Mouse (Mus musculus) ZHBTc4 (cell line): ENCODE measurements around the gene Maml3.

ENCODE experiments used
- DNase-seq: peaks from one replicate; pipeline ENCODE4 v3.0.0-alpha.2; 2011; ENCODE audit warnings: low read depth, low spot score

The Maml3 gene

GRCm38 (mm10) chr3:51872771-51873170 lies 232.1 kb downstream of the Maml3 start:
- DNase-seq = no peak

GRCm38 (mm10) chr3:51871346-51871745 lies 233.5 kb downstream of the Maml3 start:
- DNase-seq = no peak

- no peak for DNase-seq
These were observed 234.9 kb downstream of the Maml3 start for GRCm38 (mm10) chr3:51869980-51870379.

GRCm38 (mm10) chr3:51868857-51869256 lies 236.0 kb downstream of the Maml3 start:
- no peak for DNase-seq

GRCm38 (mm10) chr3:51866446-51866845 lies 238.4 kb downstream of the Maml3 start:
- DNase-seq = no peak

- DNase-seq = no peak
These were observed 243.2 kb downstream of the Maml3 start for GRCm38 (mm10) chr3:51861631-51862030.

GRCm38 (mm10) chr3:51860458-51860857 lies 244.4 kb downstream of the Maml3 start:
- DNase-seq = peak; percentile 45

GRCm38 (mm10) chr3:51859208-51859607 lies 245.7 kb downstream of the Maml3 start:
- no peak for DNase-seq

- no peak for DNase-seq
These were observed 250.7 kb downstream of the Maml3 start for GRCm38 (mm10) chr3:51854152-51854551.

- DNase-seq = no peak
These were observed 251.3 kb downstream of the Maml3 start for GRCm38 (mm10) chr3:51853610-51854009.

GRCm38 (mm10) chr3:51852692-51853091 lies 252.2 kb downstream of the Maml3 start:
- DNase-seq = peak; percentile 51

GRCm38 (mm10) chr3:51851596-51851995 lies 253.3 kb downstream of the Maml3 start:
- DNase-seq = peak; percentile 24

GRCm38 (mm10) chr3:51849462-51849861 lies 255.4 kb downstream of the Maml3 start:
- no peak for DNase-seq

GRCm38 (mm10) chr3:51847262-51847661 lies 257.6 kb downstream of the Maml3 start:
- DNase-seq = no peak

- DNase-seq = no peak
These were observed 260.6 kb downstream of the Maml3 start for GRCm38 (mm10) chr3:51844255-51844654.

GRCm38 (mm10) chr3:51842140-51842539 lies 262.7 kb downstream of the Maml3 start:
- no peak for DNase-seq

- no peak for DNase-seq
These were observed 263.3 kb downstream of the Maml3 start for GRCm38 (mm10) chr3:51841598-51841997.

GRCm38 (mm10) chr3:51841177-51841576 lies 263.7 kb downstream of the Maml3 start:
- no peak for DNase-seq

GRCm38 (mm10) chr3:51840095-51840805 lies 264.6 kb downstream of the Maml3 start:
- no peak for DNase-seq

GRCm38 (mm10) chr3:51839353-51839715 lies 265.5 kb downstream of the Maml3 start:
- no peak for DNase-seq

- DNase-seq = no peak
These were observed 266.1 kb downstream of the Maml3 start for GRCm38 (mm10) chr3:51838696-51839352.

GRCm38 (mm10) chr3:51832985-51833384 lies 271.9 kb downstream of the Maml3 start:
- DNase-seq = no peak

- no peak for DNase-seq
These were observed 274.0 kb downstream of the Maml3 start for GRCm38 (mm10) chr3:51830821-51831429.
